Mouse (Mus musculus): ENCODE measurements around the gene Lsm3.

GRCm38 (mm10) chr6:91566407-91566806 is 50.7 kb downstream of the Lsm3 start:
- TF ChIP-seq ZKSCAN1 (IDR thresholded peaks at IDR 0.05; ENCODE audit: low read depth, low read length): no peak
- no peak for TF ChIP-seq SIN3A (IDR thresholded peaks at IDR 0.05; ENCODE audit: low read length)
- no peak for TF ChIP-seq POLR2A (IDR thresholded peaks at IDR 0.05; ENCODE audit: control insufficient read depth in 1 of 2, insufficient read depth in 1 of 2, low read depth in 1 of 2, low read length in 2 of 2, poor library complexity in 1 of 2)
- TF ChIP-seq CHD2 (IDR thresholded peaks at IDR 0.05; ENCODE audit: low read length): no peak
- no peak for TF ChIP-seq POLR2AphosphoS2 (IDR thresholded peaks at IDR 0.05; ENCODE audit: low read length)
- no peak for TF ChIP-seq GATA1 (IDR thresholded peaks at IDR 0.05; ENCODE audit: low read depth, low read length)
- TF ChIP-seq EP300 (IDR thresholded peaks at IDR 0.05; ENCODE audit: low read depth in 1 of 2, low read length in 2 of 2): no peak
- no peak for TF ChIP-seq KAT2A (conservative IDR thresholded peaks at IDR 0.05; ENCODE audit: low read depth, low read length)
- no peak for TF ChIP-seq GABPA (IDR thresholded peaks at IDR 0.05; ENCODE audit: low read depth, low read length)
